Mouse (Mus musculus) heart, postnatal 10 days (tissue): ENCODE measurements around the gene Akap8. TPM values are rescaled to one million over a fixed set of nuclear protein-coding genes. Genes with fewer than 3 reads are reported as not detected.
A peak's percentile ranks its signal among the peaks of the same experiment; 100 is the strongest.

Source experiments
- DNase-seq, 2 experiments: peaks; one replicate each; pipeline ENCODE4 v3.0.0; 2021
- intact Hi-C: fragments of 180-260 bp; cut with DNase I; formaldehyde crosslinking; loops from one replicate; pipeline ENCODE4 v1.15.1; 2025
- total RNA-seq, 2 experiments: library from RNA; stranded (reverse); gene quantifications; 2 replicates each; pipeline ENCODE4 v1.2.3; 2021

Gene Akap8
- total RNA-seq, 2 experiments from 2014 or later = 62.0 to 72.8 TPM

DNA sequence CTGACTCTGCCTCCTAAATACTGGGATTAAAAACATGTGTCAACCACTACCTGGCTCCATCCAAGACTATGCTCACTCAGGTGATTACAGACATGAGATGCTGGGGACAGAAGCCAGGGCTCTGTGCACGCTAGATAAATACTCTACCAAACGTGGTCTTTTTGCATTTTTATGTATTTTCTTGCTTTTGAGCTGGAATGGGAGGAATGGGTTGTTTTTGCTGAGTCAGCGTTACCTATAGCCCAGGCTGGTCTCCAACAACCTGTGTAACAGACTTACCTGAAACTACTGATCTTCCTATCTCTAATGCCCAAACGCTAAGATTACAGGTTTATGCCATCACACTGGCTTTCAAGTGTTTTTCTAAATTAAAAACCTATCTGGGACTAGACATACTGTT lies 25.9 kb downstream of the Akap8 start:
- intact Hi-C loops = no loop called here
- DNase-seq = no peak

DNA sequence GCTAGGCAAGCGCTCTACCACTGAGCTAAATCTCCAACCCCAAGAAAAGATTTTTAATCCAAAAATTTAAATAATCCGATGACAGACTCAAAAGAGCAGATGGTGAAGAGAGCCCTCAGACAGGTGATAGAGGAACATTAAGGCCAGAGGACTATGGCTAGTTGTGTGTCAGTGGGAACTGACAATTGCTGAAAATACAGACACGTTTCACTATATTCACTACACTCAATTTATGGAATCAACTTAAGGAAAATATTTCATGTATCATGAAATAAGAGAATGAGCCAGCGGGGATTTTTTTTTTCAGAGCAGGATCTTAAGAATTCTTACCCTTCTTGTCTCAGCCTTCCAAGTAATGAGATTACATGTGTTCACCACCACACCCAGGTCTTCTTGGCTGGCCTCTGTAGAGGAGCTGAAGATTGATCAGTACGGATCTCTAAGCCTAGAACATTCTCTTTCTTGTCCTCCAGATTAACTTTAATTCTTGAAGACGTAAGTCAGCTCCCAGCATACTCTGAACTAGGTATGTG lies 35.8 kb downstream of the Akap8 start:
- intact Hi-C loops = loop anchor here (10.0 kb wide), 1 partner anchor 50 kb away; no protein-coding TSS in a partner anchor
- DNase-seq = peak in 1 of 2 experiments; percentile 9

DNA sequence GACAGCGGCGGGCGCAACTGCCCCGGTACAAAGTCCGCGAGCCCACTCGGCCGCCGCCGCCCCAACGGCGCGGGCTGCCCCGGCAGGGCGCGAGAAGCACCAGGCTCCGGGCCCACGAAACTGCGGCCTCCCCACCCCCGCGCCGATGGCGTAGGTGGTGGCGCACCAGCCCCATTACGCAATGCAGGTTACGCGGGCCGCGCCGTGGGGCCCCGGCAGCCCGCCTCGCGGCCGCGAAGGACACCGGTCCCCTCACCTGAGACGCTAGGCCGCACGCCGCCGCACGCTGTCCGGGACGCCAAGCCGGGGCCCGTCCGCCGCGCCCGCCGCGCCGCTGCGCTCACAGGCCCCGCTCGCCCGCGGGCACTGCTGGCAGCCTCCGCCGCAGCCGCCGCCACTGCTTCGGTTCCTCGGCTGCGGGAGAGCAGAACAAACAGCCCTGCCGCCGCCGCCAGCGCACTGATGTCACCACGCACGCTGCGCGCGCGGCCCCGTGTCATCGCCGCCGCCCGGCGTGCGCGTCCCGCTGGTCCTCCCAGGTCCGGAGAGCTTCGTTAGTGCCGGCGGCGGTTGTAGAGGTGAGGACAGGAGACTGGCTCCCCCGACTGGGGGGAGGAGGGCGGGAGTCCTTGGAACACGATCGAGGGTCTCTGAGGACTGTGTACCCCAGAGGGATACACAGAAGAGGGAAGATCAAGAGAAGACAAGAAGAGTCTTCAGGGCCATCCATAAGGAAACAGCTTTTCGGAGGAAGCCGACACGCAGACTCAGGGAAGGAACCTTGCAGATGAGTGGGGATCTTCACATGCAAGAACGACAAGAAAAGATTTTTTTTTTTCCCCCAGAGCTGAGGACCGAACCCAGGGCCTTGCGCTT lies 36.5 kb downstream of the Akap8 start, which contains the start of gene Brd4:
Brd4 (minus strand) TSS at position 461 of the 876 bp plus-strand sequence.
- intact Hi-C loops = loop anchor here (10.0 kb wide), 1 partner anchor 50 kb away; no protein-coding TSS in a partner anchor
- peak; percentile 93 to 94 for DNase-seq

DNA sequence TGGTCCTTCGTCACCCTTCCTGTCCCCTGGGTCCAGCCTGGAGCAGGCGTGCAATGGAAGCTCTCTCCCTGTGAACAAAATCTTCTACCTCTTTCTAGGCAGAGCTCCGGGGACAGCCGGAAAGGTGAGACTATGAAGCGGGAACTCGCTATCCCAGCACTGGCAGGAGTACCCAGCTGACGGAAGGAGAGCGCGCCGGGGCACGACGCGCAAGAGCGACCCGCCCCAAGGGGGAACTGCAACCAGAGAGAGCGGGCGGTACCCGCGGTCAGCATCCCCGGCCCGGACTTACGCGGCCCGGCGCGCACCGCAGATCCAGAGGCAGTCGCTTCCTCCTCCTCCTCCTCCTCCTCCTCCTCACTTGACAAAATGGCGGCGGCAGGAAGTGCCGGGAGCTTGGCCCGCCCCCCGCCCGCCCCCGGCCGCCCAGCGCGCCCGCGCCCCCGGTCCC lies 37.2 kb downstream of the Akap8 start:
- intact Hi-C loops = loop anchor here (10.0 kb wide), 1 partner anchor 49 kb away; no protein-coding TSS in a partner anchor
- DNase-seq = peak; percentile 68 to 70

DNA sequence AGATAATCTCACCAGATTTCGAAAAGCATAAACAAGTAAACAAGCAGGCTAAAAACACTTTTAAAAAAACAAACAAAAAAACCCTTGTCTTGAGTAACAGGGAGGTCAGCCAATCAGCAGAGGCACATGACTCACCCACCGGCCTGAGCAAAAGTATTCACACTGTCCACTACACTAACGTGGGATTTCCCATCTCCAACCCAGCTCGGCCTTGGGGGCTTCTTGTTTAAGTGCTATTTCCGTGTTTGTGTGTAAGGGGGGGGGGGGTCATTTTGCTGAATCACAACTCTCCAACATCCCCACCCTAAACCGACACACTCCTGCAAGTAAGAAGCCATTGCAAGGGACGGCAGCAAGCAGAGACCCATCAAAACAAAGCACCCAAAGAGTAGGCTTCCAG lies 37.7 kb downstream of the Akap8 start:
- intact Hi-C loops = loop anchor here (10.0 kb wide), 1 partner anchor 49 kb away; no protein-coding TSS in a partner anchor

DNA sequence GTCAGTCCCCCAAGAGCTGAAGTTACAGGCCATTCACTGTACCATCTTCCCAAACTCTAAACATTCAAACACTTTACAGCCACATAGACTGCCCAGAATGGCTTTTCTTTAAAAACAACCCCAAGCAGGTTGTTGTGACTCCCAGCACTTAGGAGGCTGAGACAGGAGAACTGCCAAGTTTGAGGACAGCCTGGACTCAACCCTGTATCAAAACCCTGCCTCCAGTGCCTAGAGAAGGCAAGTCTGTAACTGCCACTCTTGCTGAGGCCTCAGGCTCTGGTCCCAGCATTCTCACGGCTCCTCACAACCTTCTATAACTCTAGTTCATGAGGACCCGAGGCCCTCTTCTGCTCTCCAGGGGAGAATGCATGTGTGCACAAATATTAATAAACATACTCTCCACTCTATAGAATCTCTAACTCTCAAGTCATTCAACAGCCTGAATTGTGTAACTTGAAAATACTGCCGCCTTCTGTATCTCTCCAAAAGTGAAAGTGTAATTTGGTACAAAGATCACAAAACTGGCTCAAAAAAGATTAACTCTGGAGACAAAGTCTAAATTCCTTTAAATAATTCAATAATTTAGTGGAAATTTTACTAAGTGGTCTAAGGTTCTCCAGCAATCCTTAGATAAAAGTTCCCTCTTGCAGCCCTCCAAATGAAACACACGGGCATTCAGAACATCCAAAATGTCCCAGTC lies 39.3 kb downstream of the Akap8 start:
- intact Hi-C loops = loop anchor here (10.0 kb wide), 1 partner anchor 47 kb away; no protein-coding TSS in a partner anchor
- DNase-seq = no peak

More for the DNA sequence above, 37.7 kb downstream of the Akap8 start:
- peak; percentile 31 to 45 for DNase-seq

DNA sequence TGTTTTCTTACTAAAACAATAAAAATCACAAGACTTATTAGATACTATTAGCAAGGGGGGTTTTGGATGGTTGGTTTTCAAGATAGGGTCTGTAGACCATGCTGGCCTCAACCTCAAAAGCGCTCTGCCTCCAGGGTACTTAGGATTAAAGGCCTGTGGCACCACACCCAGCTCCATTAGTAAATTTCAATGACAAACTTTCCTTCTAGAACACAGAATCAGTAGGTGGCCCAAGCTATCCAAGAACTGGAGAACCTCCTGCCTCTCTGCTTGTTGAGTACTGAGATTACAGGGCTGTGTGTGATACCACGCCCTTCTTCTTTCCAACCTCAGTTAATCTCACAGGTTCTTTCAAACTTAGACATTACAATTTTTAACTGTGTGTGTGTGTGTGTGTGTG lies 39.9 kb downstream of the Akap8 start:
- intact Hi-C loops = loop anchor here (10.0 kb wide), 1 partner anchor 46 kb away; no protein-coding TSS in a partner anchor

DNA sequence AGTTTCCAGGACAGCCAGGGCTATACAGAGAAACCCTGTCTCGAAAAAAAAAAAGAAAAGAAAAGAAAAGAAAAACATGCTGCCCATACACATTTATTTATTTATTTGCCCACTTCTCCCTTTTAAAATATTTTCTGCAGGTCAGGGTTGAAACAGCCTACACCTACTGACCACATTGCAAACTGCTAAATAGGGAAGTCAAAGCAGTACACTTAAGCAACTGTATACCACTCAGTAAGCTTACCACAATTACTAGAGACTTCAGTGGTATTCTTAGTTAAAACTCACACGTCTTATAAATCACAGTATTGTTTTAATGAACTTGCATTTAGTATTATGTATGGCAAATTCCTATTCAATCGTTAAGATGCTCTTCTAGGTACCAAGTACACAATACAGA lies 40.5 kb downstream of the Akap8 start:
- DNase-seq = no peak
- intact Hi-C loops = loop anchor here (10.0 kb wide), 1 partner anchor 46 kb away; no protein-coding TSS in a partner anchor

More for the DNA sequence above, 39.9 kb downstream of the Akap8 start:
- DNase-seq = no peak

DNA sequence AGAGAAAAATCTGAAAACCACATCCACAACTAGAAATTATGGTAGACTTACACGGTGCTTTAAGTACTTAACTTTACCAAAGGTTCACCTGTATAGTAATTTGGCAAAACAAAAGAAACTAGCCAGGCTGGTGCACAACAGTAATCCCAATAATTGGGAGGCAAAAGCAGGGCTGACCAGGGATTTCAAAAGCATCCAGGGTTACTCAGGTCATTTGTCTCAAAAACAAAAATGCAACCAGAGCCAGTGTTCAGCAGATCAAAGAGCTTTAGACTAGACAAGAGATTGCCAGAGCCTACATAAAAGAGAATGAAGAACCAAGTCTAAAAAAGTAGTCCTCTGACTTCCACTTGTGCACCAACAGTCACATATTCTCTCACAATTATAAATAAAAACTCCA lies 43.8 kb downstream of the Akap8 start:
- intact Hi-C loops = no loop called here
- DNase-seq = no peak

DNA sequence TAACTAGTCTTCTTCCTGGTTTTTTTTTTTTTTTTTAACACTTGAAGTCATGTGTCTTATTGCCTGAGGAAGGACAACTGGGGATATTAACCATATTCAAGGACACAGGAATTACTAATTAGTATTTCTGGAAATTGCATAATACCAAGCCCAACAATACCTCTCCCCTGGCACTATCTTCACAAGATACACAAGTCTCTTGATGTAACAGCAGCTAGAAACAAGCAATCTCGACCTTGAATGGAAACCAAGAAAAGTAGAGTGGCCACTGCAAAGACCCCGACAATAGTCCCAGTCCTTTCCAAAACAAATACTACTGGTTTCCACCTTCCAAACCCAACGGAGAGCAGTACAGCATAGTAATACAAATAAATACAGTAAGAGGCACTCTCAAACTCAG lies 45.5 kb downstream of the Akap8 start:
- no peak for DNase-seq
- intact Hi-C loops = no loop called here

DNA sequence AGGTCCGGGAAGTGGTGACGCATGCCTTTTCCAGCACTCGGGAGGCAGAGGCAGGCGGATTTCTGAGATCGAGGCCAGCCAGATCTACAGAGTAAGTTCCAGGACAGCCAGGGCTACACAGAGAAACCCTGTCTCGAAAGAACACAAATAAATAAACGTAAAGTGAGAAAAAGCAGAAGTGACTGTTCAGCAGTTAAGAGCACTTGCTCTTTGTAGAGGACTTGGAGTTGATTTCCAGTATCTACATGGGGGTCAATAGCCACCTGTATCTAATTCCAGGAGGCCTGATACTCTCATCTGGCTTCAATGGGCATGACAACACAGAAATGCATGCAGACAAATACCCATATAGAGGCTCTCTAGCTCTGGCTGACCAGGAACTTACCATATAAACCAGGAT lies 51.9 kb downstream of the Akap8 start:
- no peak for DNase-seq
- intact Hi-C loops = no loop called here

DNA sequence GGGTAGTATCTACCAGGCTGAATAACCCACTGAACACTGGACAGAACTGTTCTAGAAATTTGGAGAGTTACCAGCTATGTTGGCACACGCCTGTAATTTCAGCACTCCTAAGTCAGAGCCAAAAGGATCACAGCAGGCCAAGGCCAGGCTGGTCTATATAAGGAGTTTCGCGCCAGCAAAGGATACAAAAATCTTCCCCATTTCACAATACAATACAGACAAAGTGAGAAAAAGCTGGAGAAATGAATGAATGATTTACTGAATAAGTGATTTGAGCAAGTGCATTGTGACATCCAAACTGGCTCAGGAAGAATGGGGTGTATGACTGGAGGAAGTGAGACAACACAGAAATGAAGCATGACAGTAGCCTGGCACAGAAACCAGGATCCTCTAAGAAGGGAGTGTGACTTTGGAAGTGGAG lies 52.5 kb downstream of the Akap8 start:
- peak; percentile 64 to 70 for DNase-seq
- intact Hi-C loops = no loop called here

DNA sequence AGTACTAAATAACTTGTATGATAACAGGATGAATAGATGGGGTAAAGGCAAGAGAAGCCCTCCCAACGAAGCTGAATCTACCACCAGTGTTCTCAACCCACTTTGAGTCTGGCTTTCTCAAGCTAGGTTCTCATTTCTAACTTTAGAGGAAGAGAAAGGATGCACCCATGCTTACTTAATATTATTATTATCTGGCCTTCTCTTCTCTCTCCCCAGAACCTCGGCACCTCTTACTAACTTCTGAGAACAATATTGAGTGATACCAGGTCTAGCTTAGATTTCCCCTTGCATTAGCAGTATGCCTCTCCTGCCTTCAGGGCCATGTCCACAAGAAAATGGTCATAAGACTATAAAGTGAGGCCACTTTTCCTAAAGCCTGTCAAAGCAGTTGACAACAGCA lies 52.9 kb downstream of the Akap8 start:
- DNase-seq = no peak
- intact Hi-C loops = no loop called here

DNA sequence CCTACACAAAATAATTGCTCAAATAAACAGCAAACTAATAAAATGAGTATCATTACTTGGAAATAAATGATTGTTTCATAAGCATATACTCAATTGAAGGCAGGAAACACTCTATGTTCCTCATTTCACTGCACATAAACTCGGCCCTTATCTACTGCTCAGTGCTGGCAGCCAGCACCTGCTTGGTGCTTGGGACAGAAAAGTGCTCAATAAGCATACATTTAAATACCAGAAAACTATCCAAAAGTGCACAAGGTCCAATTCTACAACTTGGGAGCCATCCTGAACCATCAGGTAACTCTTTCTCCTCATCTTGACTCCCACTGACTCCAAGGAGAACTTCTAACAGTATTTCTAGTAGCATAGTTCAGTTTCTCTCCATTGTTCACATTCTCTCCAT lies 53.4 kb downstream of the Akap8 start:
- DNase-seq = no peak
- intact Hi-C loops = no loop called here

DNA sequence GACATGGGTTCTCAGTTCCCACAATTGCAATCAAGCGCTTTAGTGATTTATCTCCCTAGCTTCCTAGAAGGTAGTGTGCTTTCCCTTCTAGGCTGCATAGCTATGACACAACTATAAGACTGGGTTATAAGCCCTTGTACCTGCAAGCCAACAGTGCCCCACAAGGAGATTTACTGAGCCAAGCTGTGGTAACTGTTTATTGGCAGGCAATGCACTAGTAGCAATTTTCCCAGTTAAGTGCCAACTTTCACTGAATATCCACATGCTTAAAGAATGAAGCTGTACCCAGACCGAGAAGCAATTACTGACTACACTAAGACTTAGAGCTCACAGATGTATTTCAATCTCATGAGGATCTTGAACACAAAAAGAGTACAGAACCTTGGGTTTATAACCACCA lies 57.4 kb downstream of the Akap8 start:
- intact Hi-C loops = no loop called here
- DNase-seq = no peak

DNA sequence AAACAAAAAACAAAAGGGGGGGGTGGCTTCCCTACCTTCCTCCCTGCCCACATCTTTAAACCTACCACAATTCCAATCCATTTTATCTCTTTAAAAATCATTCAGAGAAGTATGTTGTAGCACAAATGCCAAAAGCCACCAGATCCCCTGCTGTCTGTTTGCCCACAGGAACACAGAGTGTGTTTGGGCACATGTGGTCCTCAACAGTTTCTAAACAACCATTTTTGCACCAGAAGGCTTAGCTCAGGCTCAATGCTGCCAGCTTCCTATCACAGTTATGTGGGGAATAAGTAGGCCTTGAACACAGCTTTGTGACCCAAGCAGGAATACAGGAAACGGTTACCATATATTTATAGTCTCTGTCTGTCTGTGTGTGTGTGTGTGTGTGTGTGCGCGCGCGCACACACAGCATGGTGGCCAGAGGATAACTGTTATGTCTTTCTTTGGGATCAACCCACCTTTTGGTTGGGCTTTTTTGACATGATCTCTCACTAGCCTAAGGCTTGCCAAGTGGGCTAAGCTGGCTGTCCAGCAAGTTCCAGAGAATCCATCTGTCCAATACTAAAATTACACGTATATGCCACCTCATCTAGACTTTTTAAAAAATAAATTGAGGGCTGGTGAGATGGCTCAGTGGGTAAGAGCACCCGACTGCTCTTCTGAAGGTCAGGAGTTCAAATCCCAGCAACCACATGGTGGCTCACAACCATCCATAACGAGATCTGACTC lies 58.0 kb downstream of the Akap8 start:
- intact Hi-C loops = no loop called here
- no peak for DNase-seq

DNA sequence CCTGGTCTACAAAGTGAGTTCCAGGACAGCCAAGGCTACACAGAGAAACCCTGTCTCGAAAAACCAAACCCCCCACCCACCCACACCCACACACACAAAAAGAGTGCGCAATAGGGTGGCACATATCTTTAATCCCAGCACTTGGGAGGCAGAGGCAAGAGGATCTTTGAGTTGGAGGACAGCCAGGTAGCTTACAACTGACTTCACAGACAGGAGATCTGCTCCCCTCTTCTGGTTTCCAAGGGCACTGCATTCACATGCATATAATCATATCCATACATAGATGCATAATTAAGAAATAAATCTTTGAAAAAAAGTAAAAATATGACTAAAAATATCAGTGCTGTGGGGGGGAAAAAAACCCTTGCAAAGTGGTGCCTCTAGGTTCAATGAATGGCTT lies 62.2 kb downstream of the Akap8 start:
- intact Hi-C loops = no loop called here
- DNase-seq = no peak

DNA sequence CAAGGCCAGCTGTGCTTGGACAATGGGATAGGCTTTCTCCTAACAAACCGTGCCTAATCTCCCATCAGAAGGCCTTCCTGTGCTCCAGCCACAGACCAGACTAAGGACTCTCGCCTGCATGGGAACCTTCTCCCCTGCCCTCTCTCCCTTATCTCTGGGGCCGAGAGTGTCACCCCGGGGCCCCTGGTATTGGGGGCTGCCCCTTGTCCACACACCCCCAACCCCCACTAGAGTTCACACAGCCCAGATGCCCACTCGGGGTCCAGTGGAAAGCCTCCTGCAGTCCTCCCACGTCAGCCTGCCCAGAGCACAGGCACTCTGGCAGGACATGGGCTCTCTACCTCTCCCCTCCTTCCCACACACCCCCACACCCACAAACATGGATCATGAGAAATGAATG lies 63.1 kb downstream of the Akap8 start:
- no peak for DNase-seq
- intact Hi-C loops = no loop called here

DNA sequence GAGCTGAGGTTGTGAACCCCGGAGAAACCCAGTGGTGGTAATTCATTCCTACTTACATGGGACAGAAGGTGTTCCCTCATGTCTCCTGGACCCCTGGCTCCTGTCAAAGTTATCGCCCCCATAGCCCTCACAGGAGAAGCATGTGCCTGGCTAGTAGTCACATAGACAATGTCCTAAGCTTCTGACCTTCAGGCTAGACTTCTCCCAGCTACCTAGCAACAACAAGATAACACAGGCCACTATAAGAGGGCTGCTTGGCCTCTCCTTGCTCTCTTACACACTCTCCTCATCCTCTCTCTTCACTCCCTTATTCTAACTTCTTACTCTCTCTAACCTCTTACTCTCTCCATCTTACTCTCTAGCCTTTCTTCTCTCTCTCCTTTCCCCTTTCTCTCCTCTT lies 63.6 kb downstream of the Akap8 start:
- intact Hi-C loops = no loop called here
- DNase-seq = peak; percentile 19 to 32

DNA sequence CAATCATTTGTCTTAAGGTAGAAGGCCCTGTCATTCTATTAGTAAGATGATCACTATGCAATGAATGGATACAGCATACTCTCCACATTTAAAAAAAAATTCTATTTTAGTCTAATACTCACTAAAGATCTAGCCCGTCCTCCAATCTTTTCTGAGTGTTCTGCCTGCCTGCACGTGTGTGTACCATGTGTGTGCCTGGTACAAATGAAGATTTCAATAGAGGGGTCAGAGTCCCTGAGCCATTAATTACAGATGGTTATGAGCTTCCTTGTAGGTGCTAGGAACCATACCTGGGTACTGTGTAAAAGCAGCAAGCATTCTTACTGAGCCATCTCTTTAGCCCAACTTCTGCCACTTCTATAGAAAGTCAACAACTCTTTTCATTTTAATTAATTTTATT lies 64.1 kb downstream of the Akap8 start:
- DNase-seq = no peak
- intact Hi-C loops = no loop called here
